Mouse (Mus musculus) CH12.LX (cell line): Measurements from ENCODE around the gene Dll3. TPM values are rescaled to one million over a fixed set of nuclear protein-coding genes. Genes with fewer than 3 reads are reported as not detected.

Experiments
- DNase-seq: peaks from one replicate; pipeline ENCODE4 v3.0.0-alpha.2; 2013; ENCODE audit errors: extremely low read depth
- H3K27ac ChIP-seq: 2 replicates; pipeline ENCODE4 v1.5.1; 2012; ENCODE audit warnings: low read depth, mild to moderate bottlenecking, control low read depth, moderate library complexity; ENCODE audit not compliant: insufficient read depth
- H3K27me3 ChIP-seq: replicated peaks from 2 replicates; pipeline ENCODE3; 2012; ENCODE audit warnings: inconsistent platforms
- H3K36me3 ChIP-seq, 2 experiments: replicated peaks in 1 of 2; 2 replicates each; pipeline versions ENCODE3 to v1.6.1; 2012; ENCODE audit warnings: inconsistent platforms in 1 of 2, low read length in 1 of 2, mild to moderate bottlenecking in 1 of 2, mixed read lengths in 1 of 2, moderate library complexity in 1 of 2; ENCODE audit not compliant: control insufficient read depth in 1 of 2, insufficient read depth in 1 of 2
- H3K4me1 ChIP-seq, 2 experiments: 2 replicates each; pipeline ENCODE4 v1.6.1; 2012; ENCODE audit warnings: inconsistent platforms in 1 of 2, moderate library complexity in 1 of 2; ENCODE audit not compliant: insufficient read depth in 2 of 2, control insufficient read depth in 1 of 2
- H3K4me2 ChIP-seq: 2 replicates; pipeline ENCODE4 v1.6.1; 2012; ENCODE audit warnings: low read depth, mild to moderate bottlenecking, control low read depth; ENCODE audit not compliant: poor library complexity, insufficient read depth, severe bottlenecking
- H3K4me3 ChIP-seq, 3 experiments: fragments of 150-350 bp in 1 of 3; sonication (generic) in 1 of 3; replicated peaks in 1 of 3; 2 replicates each; pipeline versions ENCODE3 to v1.5.1; 2011 to 2012; ENCODE audit warnings: low read depth in 2 of 3, low read length in 2 of 3, mild to moderate bottlenecking in 2 of 3, moderate library complexity in 2 of 3, control low read depth in 1 of 3, improper control_type of control experiment in 1 of 3, inconsistent platforms in 1 of 3, mixed read lengths in 1 of 3; ENCODE audit not compliant: poor library complexity in 1 of 3
- H3K79me2 ChIP-seq: replicated peaks from 2 replicates; pipeline ENCODE4 v1.6.1; 2012; ENCODE audit warnings: mild to moderate bottlenecking, moderate library complexity; ENCODE audit not compliant: control insufficient read depth, poor library complexity, insufficient read depth, severe bottlenecking; ENCODE audit errors: extremely low read depth
- H3K9ac ChIP-seq: 2 replicates; pipeline ENCODE4 v1.6.1; 2012; ENCODE audit warnings: low read depth, mild to moderate bottlenecking, control low read depth, moderate library complexity; ENCODE audit not compliant: insufficient read depth
- H3K9me3 ChIP-seq: replicated peaks from 2 replicates; pipeline ENCODE3; 2012; ENCODE audit warnings: low read length, inconsistent platforms, mixed read lengths
- BHLHE40 ChIP-seq: IDR thresholded peaks from 2 replicates; pipeline ENCODE4 v1.6.1; 2011; ENCODE audit warnings: mild to moderate bottlenecking, low read depth, low read length, improper control_type of control experiment
- CHD1 ChIP-seq: IDR thresholded peaks from 2 replicates; pipeline ENCODE4 v1.6.1; 2012; ENCODE audit warnings: low read depth, low read length, improper control_type of control experiment, inconsistent platforms
- CHD2 ChIP-seq: IDR thresholded peaks from 2 replicates; pipeline ENCODE4 v1.6.1; 2011; ENCODE audit warnings: low read length, improper control_type of control experiment
- CTCF ChIP-seq, 2 experiments: IDR thresholded peaks in 1 of 2; conservative IDR thresholded peaks in 1 of 2; 2 replicates each; pipeline ENCODE4 v1.5.1; 2011 to 2012; ENCODE audit warnings: low read depth in 2 of 2, low read length in 2 of 2, improper control_type of control experiment in 1 of 2, inconsistent platforms in 1 of 2, mild to moderate bottlenecking in 1 of 2, moderate library complexity in 1 of 2
- E2F4 ChIP-seq: IDR thresholded peaks from 2 replicates; pipeline ENCODE4 v1.6.1; 2011; ENCODE audit warnings: low read depth, low read length, improper control_type of control experiment; ENCODE audit not compliant: insufficient replicate concordance
- ELF1 ChIP-seq: IDR thresholded peaks from 2 replicates; pipeline ENCODE4 v1.6.1; 2014; ENCODE audit warnings: low read depth, mild to moderate bottlenecking, inconsistent platforms, low read length, improper control_type of control experiment
- EP300 ChIP-seq: IDR thresholded peaks from 2 replicates; pipeline ENCODE4 v1.6.1; 2011; ENCODE audit warnings: low read length, improper control_type of control experiment
- ETS1 ChIP-seq: conservative IDR thresholded peaks from 2 replicates; pipeline ENCODE4 v1.6.1; 2012; ENCODE audit warnings: low read depth, mild to moderate bottlenecking, inconsistent platforms, low read length, improper control_type of control experiment, moderate library complexity
- GABPA ChIP-seq: IDR thresholded peaks from 2 replicates; pipeline ENCODE4 v1.6.1; 2012; ENCODE audit warnings: low read depth, low read length, improper control_type of control experiment, inconsistent platforms; ENCODE audit not compliant: insufficient replicate concordance
- HCFC1 ChIP-seq: IDR thresholded peaks from 2 replicates; pipeline ENCODE4 v1.6.1; 2012; ENCODE audit warnings: low read depth, mild to moderate bottlenecking, inconsistent platforms, low read length, improper control_type of control experiment
- IRF4 ChIP-seq: IDR thresholded peaks from 2 replicates; pipeline ENCODE4 v1.6.1; 2014; ENCODE audit warnings: low read depth, mild to moderate bottlenecking, inconsistent platforms, low read length, improper control_type of control experiment
- JUN ChIP-seq: IDR thresholded peaks from 2 replicates; pipeline ENCODE4 v1.6.1; 2011; ENCODE audit warnings: low read depth, mild to moderate bottlenecking, low read length, improper control_type of control experiment, moderate library complexity; ENCODE audit not compliant: insufficient read depth
- JUND ChIP-seq: conservative IDR thresholded peaks from 2 replicates; pipeline ENCODE4 v1.6.1; 2011; ENCODE audit warnings: low read depth, low read length, improper control_type of control experiment
- KAT2A ChIP-seq: IDR thresholded peaks from 2 replicates; pipeline ENCODE4 v1.6.1; 2012; ENCODE audit warnings: low read length, improper control_type of control experiment, inconsistent platforms; ENCODE audit not compliant: insufficient replicate concordance
- MAFK ChIP-seq: IDR thresholded peaks from 2 replicates; pipeline ENCODE4 v1.6.1; 2011; ENCODE audit warnings: low read length, improper control_type of control experiment; ENCODE audit not compliant: insufficient replicate concordance
- MAX ChIP-seq: IDR thresholded peaks from 2 replicates; pipeline ENCODE4 v1.6.1; 2011; ENCODE audit warnings: low read length, improper control_type of control experiment
- MAZ ChIP-seq: IDR thresholded peaks from 2 replicates; pipeline ENCODE4 v1.6.1; 2012; ENCODE audit warnings: low read depth, mild to moderate bottlenecking, inconsistent platforms, low read length, improper control_type of control experiment, moderate library complexity
- MEF2A ChIP-seq: IDR thresholded peaks from 2 replicates; pipeline ENCODE4 v1.6.1; 2014; ENCODE audit warnings: low read depth, mild to moderate bottlenecking, inconsistent platforms, low read length, improper control_type of control experiment, borderline replicate concordance
- MXI1 ChIP-seq: IDR thresholded peaks from 2 replicates; pipeline ENCODE4 v1.6.1; 2011; ENCODE audit warnings: mild to moderate bottlenecking, low read depth, low read length, improper control_type of control experiment
- MYC ChIP-seq: IDR thresholded peaks from 2 replicates; pipeline ENCODE4 v1.6.1; 2011; ENCODE audit warnings: low read depth, mild to moderate bottlenecking, improper control_type of control experiment, low read length
- NELFE ChIP-seq: IDR thresholded peaks from 2 replicates; pipeline ENCODE4 v1.6.1; 2011; ENCODE audit warnings: low read depth, low read length, improper control_type of control experiment
- NRF1 ChIP-seq: IDR thresholded peaks from 2 replicates; pipeline ENCODE4 v1.6.1; 2014; ENCODE audit warnings: low read depth, mild to moderate bottlenecking, inconsistent platforms, low read length, improper control_type of control experiment, moderate library complexity
- PAX5 ChIP-seq: IDR thresholded peaks from 2 replicates; pipeline ENCODE4 v1.6.1; 2012; ENCODE audit warnings: low read length, inconsistent platforms, mixed read lengths
- POLR2A ChIP-seq: IDR thresholded peaks from 2 replicates; pipeline ENCODE4 v1.6.1; 2011; ENCODE audit warnings: low read depth, mild to moderate bottlenecking, improper control_type of control experiment, low read length
- POLR2AphosphoS2 ChIP-seq: IDR thresholded peaks from 2 replicates; pipeline ENCODE4 v1.6.1; 2011; ENCODE audit warnings: low read depth, low read length, improper control_type of control experiment
- RAD21 ChIP-seq: IDR thresholded peaks from 2 replicates; pipeline ENCODE4 v1.6.1; 2011; ENCODE audit warnings: low read depth, mild to moderate bottlenecking, low read length, improper control_type of control experiment, moderate library complexity
- RCOR1 ChIP-seq: conservative IDR thresholded peaks from 2 replicates; pipeline ENCODE4 v1.6.1; 2012; ENCODE audit warnings: low read depth, mild to moderate bottlenecking, inconsistent platforms, low read length, improper control_type of control experiment
- SIN3A ChIP-seq: IDR thresholded peaks from 2 replicates; pipeline ENCODE4 v1.6.1; 2012; ENCODE audit warnings: low read length, improper control_type of control experiment, inconsistent platforms
- SMC3 ChIP-seq: IDR thresholded peaks from 2 replicates; pipeline ENCODE4 v1.6.1; 2011; ENCODE audit warnings: low read depth, low read length, improper control_type of control experiment
- TBP ChIP-seq: conservative IDR thresholded peaks from 2 replicates; pipeline ENCODE4 v1.6.1; 2011; ENCODE audit warnings: low read depth, low read length, improper control_type of control experiment
- TCF12 ChIP-seq: IDR thresholded peaks from 2 replicates; pipeline ENCODE4 v1.6.1; 2014; ENCODE audit warnings: low read depth, mild to moderate bottlenecking, inconsistent platforms, low read length, improper control_type of control experiment
- UBTF ChIP-seq: IDR thresholded peaks from 2 replicates; pipeline ENCODE4 v1.6.1; 2012; ENCODE audit warnings: low read depth, mild to moderate bottlenecking, inconsistent platforms, low read length, improper control_type of control experiment, moderate library complexity
- USF1 ChIP-seq: IDR thresholded peaks from 2 replicates; pipeline ENCODE4 v1.6.1; 2014; ENCODE audit warnings: low read depth, mild to moderate bottlenecking, inconsistent platforms, low read length, improper control_type of control experiment
- USF2 ChIP-seq: conservative IDR thresholded peaks from 2 replicates; pipeline ENCODE4 v1.6.1; 2011; ENCODE audit warnings: low read depth, low read length, improper control_type of control experiment
- ZC3H11A ChIP-seq: IDR thresholded peaks from 2 replicates; pipeline ENCODE4 v1.6.1; 2012; ENCODE audit warnings: low read depth, mild to moderate bottlenecking, inconsistent platforms, low read length, improper control_type of control experiment
- ZKSCAN1 ChIP-seq: IDR thresholded peaks from 2 replicates; pipeline ENCODE4 v1.6.1; 2012; ENCODE audit warnings: low read depth, inconsistent platforms, low read length, improper control_type of control experiment, borderline replicate concordance
- ZMIZ1 ChIP-seq: IDR thresholded peaks from 2 replicates; pipeline ENCODE4 v1.6.1; 2012; ENCODE audit warnings: low read depth, mild to moderate bottlenecking, inconsistent platforms, low read length, improper control_type of control experiment
- ZNF384 ChIP-seq: IDR thresholded peaks from 2 replicates; pipeline ENCODE4 v1.6.1; 2012; ENCODE audit warnings: low read depth, low read length, improper control_type of control experiment, inconsistent platforms
- dilution Hi-C: fragments of 300-500 bp; cut with MboI; formaldehyde crosslinking; loops from 2 replicates; pipeline ENCODE4 v1.14.3; 2020; ENCODE audit warnings: low sequenced_read_pairs; ENCODE audit not compliant: extremely low pct_unique_long_range_greater_than_20kb, extremely low pct_ligation_motif_present
- in situ Hi-C: fragments of 300-500 bp; cut with MboI; formaldehyde crosslinking; loops from 3 replicates; pipeline ENCODE4 v1.14.3; 2019; ENCODE audit warnings: low sequenced_read_pairs, low pct_ligation_motif_present, low pct_unique_long_range_greater_than_20kb, mixed read lengths
- polyA plus RNA-seq: library from polyadenylated mRNA; unstranded; fragments of >175 nt; gene quantifications from 2 replicates; pipeline ENCODE4 v1.2.1, GENCODE M21; 2012; ENCODE audit warnings: low read depth; ENCODE audit not compliant: insufficient read length
- total RNA-seq, 2 experiments: library from RNA; depleted of rRNA; stranded (reverse); fragments of 300-350 nt in 1 of 2; fragments of >200 nt in 1 of 2; gene quantifications; 2 replicates each; pipeline ENCODE4 v1.2.3; 2012 to 2014

The Dll3 gene
- total and polyA plus RNA-seq, 3 experiments: 0.11 to 0.29 TPM; not detected in 1

GRCm38 (mm10) chr7:28277615-28278278, 24.3 kb downstream of the Dll3 start, which contains the start of gene Eid2b:
Eid2b (plus strand) TSS chr7:28277739.
- no peaks in the 10 kb centered on the region for H3K79me2 ChIP-seq
- H3K9me3 ChIP-seq: peaks cover 4% of the 10 kb centered on the region
- H3K27ac ChIP-seq: no peak within 1 kb of the TSS
- no peaks in the 10 kb centered on the region for H3K36me3 ChIP-seq
- H3K9ac ChIP-seq: peak within 1 kb of the TSS; percentile 74
- H3K4me1 ChIP-seq: peaks cover 0 to 2% of the 10 kb centered on the region in 2 experiments; a peak in 1 of 4 replicates
- H3K27me3 ChIP-seq: peaks cover 29% of the 10 kb centered on the region
- peak within 1 kb of the TSS; percentile 47 for H3K4me2 ChIP-seq
- in situ Hi-C loops (no loop called here), dilution Hi-C loops (no loop called here)
- H3K4me3 ChIP-seq: peak within 1 kb of the TSS; percentile 51 to 77 (median 74)
- DNase-seq: peak; percentile 90
- no peak for TF ChIP-seq CHD1
- no peak; the same call in 1 of the 2 replicates for TF ChIP-seq MAZ
- peak; percentile 84 for TF ChIP-seq NELFE
- TF ChIP-seq ZMIZ1: no peak
- TF ChIP-seq KAT2A: no peak
- no peak for TF ChIP-seq USF1
- TF ChIP-seq HCFC1: peak; percentile 48; the same call in 1 of the 2 replicates
- TF ChIP-seq TBP: no peak
- no peak for TF ChIP-seq ZKSCAN1
- no peak for TF ChIP-seq EP300
- no peak for TF ChIP-seq JUN
- peak; percentile 81 for TF ChIP-seq MAX
- TF ChIP-seq USF2: no peak
- TF ChIP-seq SIN3A: 0 out of 2 replicates have a peak, but pooled peaks have one; percentile 25
- 0 out of 2 replicates have a peak, but pooled peaks have one; percentile 27 for TF ChIP-seq MXI1
- peak; percentile 28; the same call in 1 of the 2 replicates for TF ChIP-seq ZC3H11A
- peak; percentile 41 for TF ChIP-seq ELF1
- no peak for TF ChIP-seq PAX5
- TF ChIP-seq TCF12: no peak
- TF ChIP-seq RAD21: peak; percentile 79
- peak; percentile 33 to 92; a peak in 3 of 4 replicates for TF ChIP-seq CTCF (conservative IDR thresholded peaks at IDR 0.05 in 1 of 2, IDR thresholded peaks at IDR 0.05 in 1 of 2; ENCODE audit: low read depth in 2 of 2, low read length in 2 of 2)
- TF ChIP-seq ETS1: no peak
- no peak for TF ChIP-seq RCOR1
- TF ChIP-seq JUND: no peak
- no peak for TF ChIP-seq E2F4
- no peak for TF ChIP-seq MAFK
- peak; percentile 35; the same call in 1 of the 2 replicates for TF ChIP-seq MYC
- 0 out of 2 replicates have a peak, but pooled peaks have one; percentile 65 for TF ChIP-seq UBTF
- TF ChIP-seq NRF1: peak; percentile 95
- no peak for TF ChIP-seq POLR2AphosphoS2
- TF ChIP-seq POLR2A: peak; percentile 74
- TF ChIP-seq ZNF384: no peak
- no peak for TF ChIP-seq CHD2
- peak; percentile 17; the same call in 1 of the 2 replicates for TF ChIP-seq MEF2A
- TF ChIP-seq SMC3: peak; percentile 71
- 0 out of 2 replicates have a peak, but pooled peaks have one; percentile 42 for TF ChIP-seq IRF4
- TF ChIP-seq GABPA: no peak
- no peak for TF ChIP-seq BHLHE40
- TF ChIP-seq, all 38 proteins: peak for 16
